Mouse (Mus musculus): ENCODE results near the gene Dab1.

GRCm38 (mm10) chr4:104455151-104455550 lies 836.0 kb downstream of the Dab1 start:
- TF ChIP-seq CTCF (IDR thresholded peaks at IDR 0.05; ENCODE audit: control insufficient read depth, insufficient read depth, low read length) (no peak), POLR2A (IDR thresholded peaks at IDR 0.05; ENCODE audit: borderline replicate concordance, control insufficient read depth, low read depth, low read length) (no peak)
